Mouse (Mus musculus) heart, postnatal 14 days (tissue): ENCODE measurements at regions not wholly inside any gene's neighbourhood (a gene's known extent, or its start where the extent isn't known, plus 50 kb on each side); places are given as distances from the start of the nearest gene placed in this dataset.
A peak's percentile ranks its signal among the peaks of the same experiment; 100 is the strongest.

Experiments
- DNase-seq, 2 experiments: peaks; one replicate each; pipeline ENCODE4 v3.0.0; 2021 to 2022
- intact Hi-C: fragments of 180-260 bp; cut with DNase I; formaldehyde crosslinking; loops from one replicate; pipeline ENCODE4 v1.15.1; 2025

DNA sequence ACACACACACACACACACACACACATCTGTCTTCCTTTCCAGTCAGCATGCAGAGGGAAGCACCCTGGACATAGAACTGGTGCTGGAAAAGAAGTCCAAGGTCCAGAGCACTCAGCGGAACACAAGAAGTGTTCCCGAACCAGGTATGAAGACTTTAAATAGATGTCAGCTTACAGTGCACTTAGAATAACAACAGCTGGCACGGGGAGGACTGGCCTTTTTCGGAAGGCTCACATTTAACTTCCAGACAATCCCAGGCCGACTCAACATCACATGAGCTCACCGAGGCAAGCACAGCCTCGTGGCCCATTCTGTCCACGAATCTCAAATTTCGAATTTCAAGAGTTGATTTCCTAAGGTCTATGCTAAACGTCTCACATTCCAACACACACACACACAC is 70.9 kb upstream of the Slc25a33 start:
- no peak for DNase-seq
- intact Hi-C loops, result loop anchor here (5.0 kb wide), 1 partner anchor 42 kb away; no protein-coding TSS in a partner anchor

DNA sequence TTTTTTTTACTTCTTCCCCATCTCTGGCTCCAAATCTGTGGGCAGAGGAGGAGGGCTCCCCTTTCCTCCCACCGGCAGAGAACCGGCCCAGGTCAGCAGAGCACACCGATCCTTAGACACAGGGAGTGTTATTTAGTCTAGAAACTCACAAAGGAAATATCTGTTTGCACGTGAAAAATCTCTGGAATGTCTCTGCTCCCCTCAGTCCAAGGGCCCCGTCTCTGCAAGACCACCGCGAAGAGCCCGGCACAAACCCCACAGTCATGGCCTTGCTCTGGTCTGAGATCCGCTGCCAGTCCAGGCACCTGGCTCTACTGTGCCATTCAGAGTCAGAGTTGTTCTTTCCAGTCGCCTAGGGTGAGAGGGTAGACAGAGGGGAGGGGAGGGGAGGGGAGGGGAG is 69.7 kb upstream of the Slc25a33 start:
- intact Hi-C loops, result no loop called here
- DNase-seq, result no peak

DNA sequence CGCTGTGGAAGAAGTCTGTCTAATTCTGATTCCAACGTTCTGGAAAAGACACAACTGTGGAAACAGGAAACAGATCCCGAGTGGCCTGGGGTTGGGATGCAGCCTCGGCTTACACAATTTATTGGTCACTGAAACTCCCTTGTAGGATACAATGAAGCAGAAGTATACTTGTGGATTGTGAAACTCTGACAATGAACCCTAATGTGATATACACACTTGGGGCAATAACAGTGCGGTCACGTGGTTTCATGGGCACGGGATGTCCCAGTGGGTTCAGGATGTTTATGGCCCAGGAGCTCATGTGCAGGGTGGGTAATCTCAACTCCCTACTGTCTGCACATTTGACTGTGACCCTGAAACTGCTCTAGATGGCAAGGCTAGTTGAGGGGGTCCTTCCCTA is 68.8 kb upstream of the Slc25a33 start:
- intact Hi-C loops, result no loop called here

GRCm38 (mm10) chr4:149841856-149842255 is 67.8 kb upstream of the Slc25a33 start:
- intact Hi-C loops, result no loop called here
- peak; percentile 44 to 70 for DNase-seq

More for the DNA sequence above, 68.8 kb upstream of the Slc25a33 start:
- DNase-seq, result no peak

DNA sequence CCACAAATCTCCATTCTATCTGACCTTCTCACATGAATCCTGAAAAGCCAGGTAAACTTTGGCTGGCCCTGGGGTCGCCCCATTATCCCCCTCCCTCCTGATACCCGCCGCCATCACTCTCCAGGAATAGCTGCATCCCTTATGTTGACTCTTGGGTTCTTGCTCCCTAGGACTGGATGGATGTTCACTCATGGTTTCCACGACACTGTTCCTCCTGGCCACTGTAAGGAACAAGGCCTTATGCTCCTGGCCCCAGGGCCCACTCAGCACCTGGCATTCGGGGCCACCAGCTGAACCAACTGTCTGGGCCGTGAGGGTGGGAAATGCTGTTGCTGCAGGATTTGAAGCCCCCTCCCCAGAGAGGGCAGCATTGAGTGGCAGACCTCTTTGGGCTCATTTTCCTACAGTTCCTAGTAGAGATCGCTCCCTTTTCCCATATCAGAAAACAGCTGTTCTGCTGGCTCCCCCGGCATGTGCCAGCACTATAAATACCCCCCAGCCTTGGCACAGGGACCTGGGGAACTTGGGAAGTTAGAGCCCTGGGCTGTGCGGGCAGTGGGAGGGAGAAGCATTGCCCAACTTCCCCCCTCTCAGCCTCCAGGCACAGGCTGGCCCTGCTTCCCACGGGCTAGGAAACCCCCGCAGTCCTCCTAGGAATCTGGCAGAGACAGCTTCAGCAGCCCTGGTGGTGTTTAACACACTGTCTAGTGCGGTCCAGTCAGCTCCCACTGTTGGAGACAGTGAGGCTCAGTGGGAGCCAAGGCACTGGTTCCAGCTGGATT is 66.6 kb upstream of the Slc25a33 start:
- DNase-seq, result peak; percentile 76 to 84
- intact Hi-C loops, result no loop called here

DNA sequence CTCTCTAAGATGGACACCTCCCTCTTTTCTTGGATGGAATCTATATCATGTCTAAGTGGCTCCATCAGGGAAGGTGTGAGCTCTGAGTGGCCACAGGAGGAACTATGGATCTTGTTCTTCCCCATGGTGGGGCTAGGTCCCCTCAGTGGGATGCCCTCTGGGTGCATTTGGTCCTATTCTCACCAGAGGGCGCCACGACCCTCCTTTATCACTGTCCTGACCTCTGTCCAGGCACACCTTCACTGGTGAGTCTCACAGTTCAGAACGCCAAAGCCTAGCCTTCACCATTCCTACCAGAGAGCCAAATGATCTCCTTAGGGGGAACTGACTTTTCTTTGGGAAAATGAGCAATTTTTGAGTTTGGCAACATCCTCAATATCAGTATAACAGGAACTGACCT is 64.6 kb upstream of the Slc25a33 start:
- intact Hi-C loops, result loop anchor here (1.0 to 2.0 kb wide), 2 partner anchors 30 to 120 kb away; no protein-coding TSS in a partner anchor
- peak; percentile 65 to 67 for DNase-seq

DNA sequence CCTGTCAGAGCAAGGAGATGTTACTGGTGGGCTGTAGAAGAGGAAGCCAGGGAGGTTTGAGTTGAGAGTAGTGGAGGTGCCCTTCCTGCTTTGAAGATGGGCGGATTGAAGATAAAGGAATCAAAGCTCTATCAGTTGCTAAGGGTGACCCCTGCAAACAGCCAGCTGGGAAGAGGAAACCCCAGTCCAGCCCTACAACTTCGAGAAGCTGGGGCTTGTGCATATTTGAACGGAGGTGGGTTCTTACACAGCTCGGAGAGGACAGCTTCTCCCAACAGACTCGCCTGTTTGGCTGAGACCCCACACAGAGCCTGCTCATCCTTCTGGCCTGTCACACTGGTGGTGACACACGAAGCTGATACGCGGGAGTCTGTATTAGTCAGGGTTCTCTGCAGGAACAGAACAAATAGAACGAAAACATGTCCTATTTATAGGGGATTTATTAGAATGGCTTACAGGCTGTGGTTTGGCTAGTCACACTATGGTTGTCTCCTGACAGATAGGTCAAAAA is 60.6 kb upstream of the Slc25a33 start:
- DNase-seq, result no peak
- intact Hi-C loops, result no loop called here

- intact Hi-C loops, result no loop called here
- no peak for DNase-seq
Measured at GRCm38 (mm10) chr4:149832446-149833101, 58.5 kb upstream of the Slc25a33 start.

- intact Hi-C loops, result no loop called here
- peak; percentile 76 to 83 for DNase-seq
Measured at GRCm38 (mm10) chr4:149830551-149831192, 56.6 kb upstream of the Slc25a33 start.

- intact Hi-C loops, result no loop called here
- DNase-seq, result no peak
Measured at GRCm38 (mm10) chr4:149829964-149830363, 55.9 kb upstream of the Slc25a33 start.

DNA sequence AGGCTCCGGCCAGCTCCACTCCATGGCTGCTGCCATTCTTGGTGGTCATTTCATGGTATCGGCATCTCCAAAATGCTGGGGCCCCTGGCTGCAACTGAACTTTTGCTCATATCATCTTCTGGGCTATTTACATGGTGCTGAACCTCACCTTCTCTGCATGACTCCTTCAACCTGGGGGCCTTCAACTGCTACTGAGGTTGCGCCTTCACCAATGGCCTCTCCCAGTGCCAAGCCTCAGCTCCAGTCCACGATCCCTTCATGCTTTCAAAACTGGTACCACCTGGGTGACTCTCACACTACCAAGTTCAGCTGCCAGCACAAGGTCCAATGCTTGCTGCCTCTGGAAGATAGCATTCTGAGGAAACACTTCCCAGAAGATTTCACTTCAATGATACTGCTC is 53.7 kb upstream of the Slc25a33 start:
- no peak for DNase-seq
- intact Hi-C loops, result no loop called here
